Mouse (Mus musculus): ENCODE results near the gene Rpl13a. TPM values are rescaled to one million over a fixed set of nuclear protein-coding genes. Genes with fewer than 3 reads are reported as not detected.
"Not testable (repeated sequence)": the region's sequence is repeated elsewhere in the genome, so short reads cannot be mapped to it uniquely, and the experiment has no call there.

The Rpl13a gene
- total and polyA plus RNA-seq, 2 experiments from 2014 or later, result 780 to 1,972 TPM

GRCm38 (mm10) chr7:45127700-45128224, 799 bp downstream of the Rpl13a start:
- ATAC-seq (ENCODE audit: insufficient read depth, low read depth) (no peak), DNase-seq (ENCODE audit: low spot score) (no peak)
- H3K4me3 ChIP-seq (ENCODE audit: low read depth, low read length), result peak overlapping the region; percentile 75
- peaks cover 25% of the 10 kb centered on the region for H3K36me3 ChIP-seq (replicated peaks; ENCODE audit: control insufficient read depth, insufficient read depth, low read length)
- TF ChIP-seq CTCF (IDR thresholded peaks at IDR 0.05; ENCODE audit: low read depth), result no peak
- TF ChIP-seq EP300 (IDR thresholded peaks at IDR 0.05; ENCODE audit: low read depth), result no peak
- H3K9me3 ChIP-seq (replicated peaks; ENCODE audit: control insufficient read depth, low read length), result no peaks in the 10 kb centered on the region
- peak overlapping the region; percentile 84 for H3K27ac ChIP-seq (ENCODE audit: low read depth)
- WGBS, result 1% methylated on average over 6 of the region's 6 CpGs
- peak overlapping the region; percentile 87 for H3K4me2 ChIP-seq (ENCODE audit: low read depth, low read length)
- H3K4me1 ChIP-seq (ENCODE audit: control insufficient read depth, insufficient read depth), result peaks cover 32% of the 10 kb centered on the region
- H3K9ac ChIP-seq (replicated peaks; ENCODE audit: low read depth, low read length), result peak overlapping the region; percentile 90
- H3K27me3 ChIP-seq (ENCODE audit: control insufficient read depth, insufficient read depth, low read length), result no peaks in the 10 kb centered on the region

- H3K36me3 ChIP-seq (replicated peaks; ENCODE audit: control insufficient read depth, insufficient read depth, low read length), result peaks cover 32% of the 10 kb centered on the region
- TF ChIP-seq EP300 (IDR thresholded peaks at IDR 0.05; ENCODE audit: low read depth) (no peak), CTCF (IDR thresholded peaks at IDR 0.05; ENCODE audit: low read depth) (no peak)
- peak overlapping the region; percentile 87 for H3K4me2 ChIP-seq (ENCODE audit: low read depth, low read length)
- H3K27ac ChIP-seq (ENCODE audit: low read depth), result peak overlapping the region; percentile 84
- H3K27me3 ChIP-seq (ENCODE audit: control insufficient read depth, insufficient read depth, low read length), result no peaks in the 10 kb centered on the region
- H3K4me1 ChIP-seq (ENCODE audit: control insufficient read depth, insufficient read depth), result peaks cover 32% of the 10 kb centered on the region
- peak overlapping the region; percentile 75 for H3K4me3 ChIP-seq (ENCODE audit: low read depth, low read length)
- no peaks in the 10 kb centered on the region for H3K9me3 ChIP-seq (replicated peaks; ENCODE audit: control insufficient read depth, low read length)
- DNase-seq (ENCODE audit: low spot score), result no peak
- 23% methylated on average over 21 of the region's 21 CpGs for WGBS
- ATAC-seq (ENCODE audit: insufficient read depth, low read depth), result no peak
- H3K9ac ChIP-seq (replicated peaks; ENCODE audit: low read depth, low read length), result peak overlapping the region; percentile 90; the same call in 1 of the 2 replicates
These were observed 1.5 kb downstream of the Rpl13a start for GRCm38 (mm10) chr7:45126844-45127699.

- WGBS, result 72% methylated on average over 17 of the region's 17 CpGs
- H3K27ac ChIP-seq (ENCODE audit: low read depth), result 0 out of 2 replicates have a peak overlapping the region, but pooled peaks have one; percentile 13
- peaks cover 32% of the 10 kb centered on the region for H3K4me1 ChIP-seq (ENCODE audit: control insufficient read depth, insufficient read depth)
- H3K27me3 ChIP-seq (ENCODE audit: control insufficient read depth, insufficient read depth, low read length), result no peaks in the 10 kb centered on the region
- no peaks in the 10 kb centered on the region for H3K9me3 ChIP-seq (replicated peaks; ENCODE audit: control insufficient read depth, low read length)
- H3K9ac ChIP-seq (replicated peaks; ENCODE audit: low read depth, low read length), result 0 out of 2 replicates have a peak overlapping the region, but pooled peaks have one; percentile 23
- ATAC-seq (ENCODE audit: insufficient read depth, low read depth), result no peak
- peaks cover 40% of the 10 kb centered on the region for H3K36me3 ChIP-seq (replicated peaks; ENCODE audit: control insufficient read depth, insufficient read depth, low read length)
- no peak for DNase-seq (ENCODE audit: low spot score)
- TF ChIP-seq CTCF (IDR thresholded peaks at IDR 0.05; ENCODE audit: low read depth), result no peak
- TF ChIP-seq EP300 (IDR thresholded peaks at IDR 0.05; ENCODE audit: low read depth), result no peak
- peak overlapping the region; percentile 87 for H3K4me2 ChIP-seq (ENCODE audit: low read depth, low read length)
- no peak overlapping the region for H3K4me3 ChIP-seq (ENCODE audit: low read depth, low read length)
These were observed 2.3 kb downstream of the Rpl13a start for GRCm38 (mm10) chr7:45126147-45126843.

- ATAC-seq (ENCODE audit: insufficient read depth, low read depth); H3K9ac ChIP-seq (replicated peaks; ENCODE audit: low read depth, low read length); H3K4me2 ChIP-seq (ENCODE audit: low read depth, low read length); H3K9me3 ChIP-seq (replicated peaks; ENCODE audit: control insufficient read depth, low read length); H3K27ac ChIP-seq (ENCODE audit: low read depth); DNase-seq (ENCODE audit: low spot score); H3K27me3 ChIP-seq (ENCODE audit: control insufficient read depth, insufficient read depth, low read length); H3K4me3 ChIP-seq (ENCODE audit: low read depth, low read length): not testable (repeated sequence)
- Histone ChIP-seq H3K36me3 (replicated peaks; ENCODE audit: control insufficient read depth, insufficient read depth, low read length) (peaks cover 46% of the 10 kb centered on the region), H3K4me1 (ENCODE audit: control insufficient read depth, insufficient read depth) (peaks cover 32% of the 10 kb centered on the region)
- WGBS, result 70% methylated on average over 5 of the region's 5 CpGs
These were observed 2.9 kb downstream of the Rpl13a start for GRCm38 (mm10) chr7:45125649-45126048.

GRCm38 (mm10) chr7:45125144-45125600, 3.4 kb downstream of the Rpl13a start:
- no peak for ATAC-seq (ENCODE audit: insufficient read depth, low read depth)
- no peaks in the 10 kb centered on the region for H3K9me3 ChIP-seq (replicated peaks; ENCODE audit: control insufficient read depth, low read length)
- no peak overlapping the region for H3K9ac ChIP-seq (replicated peaks; ENCODE audit: low read depth, low read length)
- TF ChIP-seq CTCF (IDR thresholded peaks at IDR 0.05; ENCODE audit: low read depth) (no peak), EP300 (IDR thresholded peaks at IDR 0.05; ENCODE audit: low read depth) (no peak)
- no peak overlapping the region for H3K4me3 ChIP-seq (ENCODE audit: low read depth, low read length)
- H3K27me3 ChIP-seq (ENCODE audit: control insufficient read depth, insufficient read depth, low read length), result no peaks in the 10 kb centered on the region
- no peak overlapping the region for H3K4me2 ChIP-seq (ENCODE audit: low read depth, low read length)
- DNase-seq (ENCODE audit: low spot score), result no peak
- 40% methylated on average over 7 of the region's 7 CpGs for WGBS
- peaks cover 51% of the 10 kb centered on the region for H3K36me3 ChIP-seq (replicated peaks; ENCODE audit: control insufficient read depth, insufficient read depth, low read length)
- peaks cover 32% of the 10 kb centered on the region for H3K4me1 ChIP-seq (ENCODE audit: control insufficient read depth, insufficient read depth)
- peak overlapping the region; percentile 73 for H3K27ac ChIP-seq (ENCODE audit: low read depth)

All from heart, postnatal 0 days (tissue).